Mouse (Mus musculus) C2C12 (cell line): ENCODE measurements around the gene Ccdc157. TPM values are rescaled to one million over a fixed set of nuclear protein-coding genes. Genes with fewer than 3 reads are reported as not detected.

Source experiments
- H3K27me3 ChIP-seq: one replicate; pipeline ENCODE4 v1.6.1; 2011; ENCODE audit not compliant: control insufficient read depth, insufficient read depth, insufficient read length
- H3K36me3 ChIP-seq: one replicate; pipeline ENCODE4 v1.6.1; 2011; ENCODE audit not compliant: control insufficient read depth, insufficient read depth
- H3K4me3 ChIP-seq: one replicate; pipeline ENCODE4 v1.5.1; 2011; ENCODE audit warnings: mild to moderate bottlenecking, control low read depth; ENCODE audit not compliant: poor library complexity, insufficient read depth, severe bottlenecking
- H3K79me2 ChIP-seq: one replicate; pipeline ENCODE4 v1.6.1; 2011; ENCODE audit not compliant: control insufficient read depth, insufficient read depth
- H3K79me3 ChIP-seq: one replicate; pipeline ENCODE4 v1.6.1; 2011; ENCODE audit warnings: low read depth, control low read depth
- H3ac ChIP-seq: one replicate; pipeline ENCODE3; 2011; ENCODE audit warnings: low read depth; ENCODE audit not compliant: control insufficient read depth, insufficient read length
- CEBPB ChIP-seq: IDR thresholded peaks from one replicate; pipeline ENCODE4 v1.6.1; 2011; ENCODE audit warnings: low read depth, mild to moderate bottlenecking, control low read depth, moderate library complexity
- CTCF ChIP-seq: IDR thresholded peaks from one replicate; pipeline ENCODE4 v1.5.1; 2011; ENCODE audit not compliant: control insufficient read depth, insufficient read depth, insufficient read length
- FOSL1 ChIP-seq: IDR thresholded peaks from one replicate; pipeline ENCODE4 v1.8.0; 2011; ENCODE audit warnings: mild to moderate bottlenecking, low read length; ENCODE audit not compliant: poor library complexity, insufficient read depth, severe bottlenecking
- MAX ChIP-seq: IDR thresholded peaks from one replicate; pipeline ENCODE4 v1.6.1; 2011; ENCODE audit warnings: mild to moderate bottlenecking, control low read depth
- MYOD1 ChIP-seq: IDR thresholded peaks from one replicate; pipeline ENCODE4 v1.6.1; 2011; ENCODE audit warnings: low read depth; ENCODE audit not compliant: control insufficient read depth, insufficient read length
- MYOG ChIP-seq: IDR thresholded peaks from one replicate; pipeline ENCODE4 v1.6.1; 2011; ENCODE audit not compliant: control insufficient read depth, insufficient read length; ENCODE audit errors: extremely low read depth
- USF1 ChIP-seq: IDR thresholded peaks from one replicate; pipeline ENCODE4 v1.6.1; 2011; ENCODE audit warnings: low read depth, mild to moderate bottlenecking, control low read depth, moderate library complexity
- polyA plus RNA-seq: library from polyadenylated mRNA; unstranded; fragments of >200 nt; fragmentation: generic; extraction: Trizol; gene quantifications from one replicate; pipeline ENCODE4 v1.2.1, GENCODE M21; 2012; ENCODE audit warnings: missing spikeins

Gene Ccdc157
- polyA plus RNA-seq, 1 experiment = 3.7 TPM

GRCm38 (mm10) chr11:4098816-4099215 lies 61.3 kb downstream of the Ccdc157 start:
- H3K79me3 ChIP-seq = no peaks in the 10 kb centered on the region
- H3K36me3 ChIP-seq = no peaks in the 10 kb centered on the region
- H3ac ChIP-seq = no peak overlapping the region
- H3K27me3 ChIP-seq = no peaks in the 10 kb centered on the region
- no peak overlapping the region for H3K4me3 ChIP-seq
- H3K79me2 ChIP-seq = no peaks in the 10 kb centered on the region
- TF ChIP-seq CTCF (no peak), CEBPB (no peak), MYOD1 (peak; percentile 66)

- Histone ChIP-seq H3K36me3 (no peaks in the 10 kb centered on the region), H3K79me3 (no peaks in the 10 kb centered on the region), H3K79me2 (no peaks in the 10 kb centered on the region), H3ac (no peak overlapping the region), H3K27me3 (no peaks in the 10 kb centered on the region), H3K4me3 (no peak overlapping the region)
- TF ChIP-seq MAX = no peak
Observed at GRCm38 (mm10) chr11:4098120-4098519, 62.0 kb downstream of the Ccdc157 start.

- H3K79me2 ChIP-seq = no peaks in the 10 kb centered on the region
- TF ChIP-seq CTCF (no peak), MYOD1 (no peak), USF1 (no peak), MAX (no peak), MYOG (no peak), CEBPB (no peak), FOSL1 (no peak)
- H3K79me3 ChIP-seq = no peaks in the 10 kb centered on the region
- peak overlapping the region; percentile 63 for H3ac ChIP-seq
- no peaks in the 10 kb centered on the region for H3K36me3 ChIP-seq
- H3K4me3 ChIP-seq = peak overlapping the region; percentile 44
- H3K27me3 ChIP-seq = no peaks in the 10 kb centered on the region
Observed at GRCm38 (mm10) chr11:4097091-4097621, 62.9 kb downstream of the Ccdc157 start.

- Histone ChIP-seq H3K79me3 (no peaks in the 10 kb centered on the region), H3K4me3 (peak overlapping the region; percentile 44), H3K79me2 (no peaks in the 10 kb centered on the region), H3K27me3 (no peaks in the 10 kb centered on the region), H3K36me3 (no peaks in the 10 kb centered on the region), H3ac (peak overlapping the region; percentile 63)
- peak; percentile 83 for TF ChIP-seq MAX
- TF ChIP-seq CEBPB = no peak
- no peak for TF ChIP-seq FOSL1
- TF ChIP-seq MYOD1 = no peak
- TF ChIP-seq USF1 = peak; percentile 97
- no peak for TF ChIP-seq CTCF
- TF ChIP-seq MYOG = no peak
Observed at GRCm38 (mm10) chr11:4096054-4096984, 63.8 kb downstream of the Ccdc157 start.

- TF ChIP-seq MYOD1 (no peak), CTCF (no peak), MAX (no peak), MYOG (no peak), CEBPB (no peak), USF1 (no peak), FOSL1 (no peak)
Observed at GRCm38 (mm10) chr11:4095171-4096053, 64.7 kb downstream of the Ccdc157 start, which contains the start of gene Mtfp1. Mtfp1 (minus strand) TSS chr11:4095445.

More at GRCm38 (mm10) chr11:4095171-4096053, 64.7 kb downstream of the Ccdc157 start, which contains the start of gene Mtfp1:
- no peaks in the 10 kb centered on the region for H3K27me3 ChIP-seq
- H3K4me3 ChIP-seq = peak within 1 kb of the TSS; percentile 34
- H3ac ChIP-seq = peak within 1 kb of the TSS; percentile 75
- no peaks in the 10 kb centered on the region for H3K36me3 ChIP-seq
- H3K79me3 ChIP-seq = no peaks in the 10 kb centered on the region
- H3K79me2 ChIP-seq = no peaks in the 10 kb centered on the region
